Mouse (Mus musculus) lung, postnatal 0 days (tissue): ENCODE results near the gene Nutf2.

Experiments
- CTCF ChIP-seq: IDR thresholded peaks from 2 replicates; pipeline ENCODE4 v1.5.1; 2016; ENCODE audit warnings: antibody characterized with exemption, mild to moderate bottlenecking
- EP300 ChIP-seq: IDR thresholded peaks from 2 replicates; pipeline ENCODE4 v1.6.1; 2016; ENCODE audit warnings: antibody characterized with exemption, mild to moderate bottlenecking, control low read depth

- no peak for TF ChIP-seq CTCF
- TF ChIP-seq EP300 = no peak
Measured at GRCm38 (mm10) chr8:105874301-105874700, 13.9 kb downstream of the Nutf2 start.
